Mouse (Mus musculus): ENCODE data around the gene Lbp. TPM values are rescaled to one million over a fixed set of nuclear protein-coding genes. Genes with fewer than 3 reads are reported as not detected.

Gene Lbp
- polyA plus RNA-seq, 1 experiment from 2014 or later = 4.9 TPM

GRCm38 (mm10) chr2:158360873-158361677 is 54.8 kb downstream of the Lbp start:
- DNase-seq (ENCODE audit: low spot score) = peak; percentile 92

DNA sequence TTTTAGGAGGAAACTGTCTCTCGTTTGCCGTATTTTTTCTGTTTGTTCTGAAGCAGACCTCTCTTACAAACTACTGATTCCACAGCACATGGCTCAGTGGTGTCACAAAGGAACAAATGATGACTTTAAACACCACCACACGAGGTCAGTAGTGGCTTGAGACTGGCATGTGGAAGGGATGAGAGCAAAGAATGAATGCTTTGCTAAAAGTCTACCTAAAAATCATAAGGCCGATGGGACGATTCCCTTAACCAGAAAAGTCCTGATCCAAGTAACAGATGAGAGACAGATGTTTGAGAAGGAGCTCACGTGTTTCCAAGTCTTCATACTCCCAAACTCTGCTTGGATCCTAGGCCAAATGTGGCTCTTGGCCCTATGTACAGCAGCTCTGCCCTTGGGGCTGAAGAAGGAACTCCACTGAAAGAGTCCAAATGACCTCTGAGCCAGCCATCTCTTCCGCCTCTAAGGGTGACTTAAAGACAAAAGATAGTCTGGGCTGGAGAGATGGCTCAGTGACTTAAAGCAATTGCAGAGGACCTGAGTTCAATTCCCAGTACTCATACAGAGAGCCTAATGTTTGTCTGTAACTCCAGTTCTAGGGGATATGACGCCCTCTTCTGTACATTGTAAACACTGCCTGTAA is 55.5 kb downstream of the Lbp start:
- no peak for DNase-seq (ENCODE audit: low spot score)

- DNase-seq (ENCODE audit: low spot score) = no peak
Measured at GRCm38 (mm10) chr2:158364175-158364574, 57.9 kb downstream of the Lbp start.

GRCm38 (mm10) chr2:158365099-158365850 is 59.0 kb downstream of the Lbp start:
- no peak for DNase-seq (ENCODE audit: low spot score)

- DNase-seq (ENCODE audit: low spot score) = no peak
Measured at GRCm38 (mm10) chr2:158367654-158368053, 61.4 kb downstream of the Lbp start.

- no peak for DNase-seq (ENCODE audit: low spot score)
Measured at GRCm38 (mm10) chr2:158368313-158368712, 62.0 kb downstream of the Lbp start.

- DNase-seq (ENCODE audit: low spot score) = no peak
Measured at GRCm38 (mm10) chr2:158369474-158370172, 63.3 kb downstream of the Lbp start.

- no peak for DNase-seq (ENCODE audit: low spot score)
Measured at GRCm38 (mm10) chr2:158370173-158370550, 63.9 kb downstream of the Lbp start.

DNA sequence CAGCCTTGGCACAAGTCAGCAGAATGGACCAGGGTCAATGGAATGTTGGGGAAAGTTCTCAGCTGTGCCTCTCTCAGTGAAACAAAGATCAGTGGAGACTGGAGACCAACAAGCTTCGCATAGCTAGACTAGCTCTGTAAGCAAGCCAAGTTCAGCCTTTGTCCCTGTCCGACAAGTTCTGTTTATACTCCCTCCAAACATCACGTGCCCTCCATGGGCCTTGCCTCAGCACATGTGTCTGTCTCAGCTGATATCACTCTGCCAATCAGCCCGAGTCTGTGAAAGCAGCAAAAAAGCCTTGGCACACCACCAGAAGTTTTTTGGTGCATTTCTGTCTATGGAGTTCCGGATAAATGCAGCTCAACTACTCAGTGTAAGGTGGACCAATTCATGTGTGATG is 66.8 kb downstream of the Lbp start:
- no peak for DNase-seq (ENCODE audit: low spot score)

GRCm38 (mm10) chr2:158373516-158373915 is 67.2 kb downstream of the Lbp start:
- DNase-seq (ENCODE audit: low spot score) = no peak

GRCm38 (mm10) chr2:158375443-158376122 is 69.3 kb downstream of the Lbp start, which contains the start of gene Snhg11:
Gene Snhg11 (plus strand): TSS chr2:158375638.
- DNase-seq (ENCODE audit: low spot score) = no peak

GRCm38 (mm10) chr2:158376123-158376687 is 69.9 kb downstream of the Lbp start:
- DNase-seq (ENCODE audit: low spot score) = no peak

DNA sequence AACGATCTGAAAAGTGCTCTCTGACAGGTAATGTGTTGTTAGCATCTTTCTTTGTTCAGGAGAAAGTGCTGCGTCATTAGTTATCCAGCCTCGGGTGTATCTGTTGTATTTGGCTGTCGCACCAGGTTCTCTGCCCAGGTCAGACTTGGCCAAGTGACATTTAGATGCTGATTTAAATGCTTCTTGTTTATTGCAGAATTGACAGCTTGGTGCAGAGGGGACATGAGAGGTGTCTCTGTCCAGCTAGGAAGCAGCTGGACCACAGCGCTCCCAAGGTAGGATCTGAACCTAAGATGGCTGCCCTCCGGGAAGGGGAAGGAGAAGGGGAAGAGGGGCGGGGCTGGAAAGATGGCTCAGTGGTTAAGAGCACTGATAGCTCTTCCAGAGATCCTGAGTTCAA is 70.5 kb downstream of the Lbp start:
- DNase-seq (ENCODE audit: low spot score) = no peak

DNA sequence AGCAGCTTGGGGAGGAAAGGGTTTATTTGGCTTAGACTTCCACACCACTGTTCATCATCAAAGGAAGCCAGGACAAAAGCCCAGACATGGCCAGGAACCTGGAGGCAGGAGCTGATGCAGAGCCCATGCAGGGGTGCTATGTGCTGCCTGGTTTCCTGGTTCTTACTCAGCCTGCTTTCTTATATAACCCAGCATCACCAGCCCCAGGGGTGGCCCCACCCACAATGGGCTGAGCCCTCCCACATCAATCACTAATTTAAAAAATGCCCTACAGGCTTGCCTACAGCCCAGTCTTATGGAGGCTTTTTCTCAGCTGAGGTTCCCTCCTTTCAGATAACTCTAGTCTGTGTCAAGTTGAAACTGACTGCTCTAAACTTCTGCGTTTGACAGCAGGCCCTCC is 71.5 kb downstream of the Lbp start:
- DNase-seq (ENCODE audit: low spot score) = no peak

GRCm38 (mm10) chr2:158379354-158380078 is 73.2 kb downstream of the Lbp start:
- DNase-seq (ENCODE audit: low spot score) = peak; percentile 73

Other genes with a start within 250 kb of the Lbp start
- gene Tgm2, start 160.1 kb upstream of the Lbp start, polyA plus RNA-seq (2015; fragmentation: Nextera tagmentation; extraction: Ambion mirVana) = 8.5 and 9.0 TPM in 2 replicates
- gene D630003M21Rik, start 77.3 kb upstream of the Lbp start, polyA plus RNA-seq (2015; fragmentation: Nextera tagmentation; extraction: Ambion mirVana) = 0.35 and 0.47 TPM in 2 replicates
- 0.08 TPM in 1 of 2 replicates, not detected in the other for gene Bpi, start 48.4 kb upstream of the Lbp start, polyA plus RNA-seq (2015; fragmentation: Nextera tagmentation; extraction: Ambion mirVana)
- 4.1 and 6.4 TPM in 2 replicates for gene Snhg11, start 69.1 kb downstream of the Lbp start, polyA plus RNA-seq (2015; fragmentation: Nextera tagmentation; extraction: Ambion mirVana)
- gene Ralgapb, start 103.4 kb downstream of the Lbp start, polyA plus RNA-seq (2015; fragmentation: Nextera tagmentation; extraction: Ambion mirVana) = 15.4 and 18.5 TPM in 2 replicates
- gene Adig, start 196.1 kb downstream of the Lbp start, polyA plus RNA-seq (2015; fragmentation: Nextera tagmentation; extraction: Ambion mirVana) = 0.22 and 1.2 TPM in 2 replicates
- 0.10 TPM in 1 of 2 replicates, not detected in the other for gene Arhgap40, start 206.3 kb downstream of the Lbp start, polyA plus RNA-seq (2015; fragmentation: Nextera tagmentation; extraction: Ambion mirVana)